Mouse (Mus musculus) effector memory CD4-positive, alpha-beta T cell, adult 7 months (primary cell): Measurements from ENCODE around the gene Soga3. TPM values are rescaled to one million over a fixed set of nuclear protein-coding genes. Genes with fewer than 3 reads are reported as not detected.

Source experiments
- polyA plus RNA-seq: library from polyadenylated mRNA; unstranded; fragments of 100-300 nt; shearing (Covaris generic); gene quantifications from one replicate; pipeline ENCODE4 v1.2.1, GENCODE M21; 2017

Gene Soga3
- not detected for polyA plus RNA-seq

GRCm38 (mm10) chr10:29143566-29144335 is at the start of gene Soga3:
Gene Soga3, plus strand, starts transcription at chr10:29143839.

DNA sequence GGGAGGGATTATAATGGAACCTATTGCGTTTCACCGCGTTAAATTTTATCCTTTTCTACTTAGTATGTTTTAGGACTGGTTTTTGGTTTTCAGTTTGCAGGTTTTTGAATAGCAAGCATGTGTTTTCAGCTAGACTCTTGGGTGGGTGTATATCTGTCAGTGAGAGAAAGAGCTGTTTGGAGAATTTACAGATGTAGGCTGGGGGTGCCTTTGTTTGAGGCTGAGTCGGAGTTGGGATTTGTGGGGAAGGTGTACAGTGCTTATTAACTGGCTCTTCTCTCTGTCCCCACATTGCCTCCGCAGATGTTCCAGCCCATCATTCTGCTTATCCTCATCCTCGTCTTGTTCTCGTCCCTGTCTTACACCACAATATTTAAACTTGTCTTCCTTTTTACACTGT is 55.0 kb downstream of the Soga3 start, which contains the start of gene Gm49353:
Gm49353 (plus strand) TSS at position 313 of the 400 bp plus-strand sequence.

GRCm38 (mm10) chr10:29211453-29211852 is 67.8 kb downstream of the Soga3 start, which contains the start of gene 9330159F19Rik:
Gene 9330159F19Rik, plus strand, starts transcription at chr10:29211606.

Other genes starting within 250 kb of the Soga3 start
- gene 2310057J18Rik, start 157.5 kb upstream of the Soga3 start, polyA plus RNA-seq, result not detected
- not detected for gene Gm49353, start 55.1 kb downstream of the Soga3 start, polyA plus RNA-seq
- gene 9330159F19Rik, start 67.8 kb downstream of the Soga3 start, polyA plus RNA-seq, result 0.15 TPM
- gene Echdc1, start 169.3 kb downstream of the Soga3 start, polyA plus RNA-seq, result 14.1 TPM
- 99.7 TPM for gene Rnf146, start 218.6 kb downstream of the Soga3 start, polyA plus RNA-seq